Mouse (Mus musculus): ENCODE measurements around the gene Itga4.

Gene Itga4

DNA sequence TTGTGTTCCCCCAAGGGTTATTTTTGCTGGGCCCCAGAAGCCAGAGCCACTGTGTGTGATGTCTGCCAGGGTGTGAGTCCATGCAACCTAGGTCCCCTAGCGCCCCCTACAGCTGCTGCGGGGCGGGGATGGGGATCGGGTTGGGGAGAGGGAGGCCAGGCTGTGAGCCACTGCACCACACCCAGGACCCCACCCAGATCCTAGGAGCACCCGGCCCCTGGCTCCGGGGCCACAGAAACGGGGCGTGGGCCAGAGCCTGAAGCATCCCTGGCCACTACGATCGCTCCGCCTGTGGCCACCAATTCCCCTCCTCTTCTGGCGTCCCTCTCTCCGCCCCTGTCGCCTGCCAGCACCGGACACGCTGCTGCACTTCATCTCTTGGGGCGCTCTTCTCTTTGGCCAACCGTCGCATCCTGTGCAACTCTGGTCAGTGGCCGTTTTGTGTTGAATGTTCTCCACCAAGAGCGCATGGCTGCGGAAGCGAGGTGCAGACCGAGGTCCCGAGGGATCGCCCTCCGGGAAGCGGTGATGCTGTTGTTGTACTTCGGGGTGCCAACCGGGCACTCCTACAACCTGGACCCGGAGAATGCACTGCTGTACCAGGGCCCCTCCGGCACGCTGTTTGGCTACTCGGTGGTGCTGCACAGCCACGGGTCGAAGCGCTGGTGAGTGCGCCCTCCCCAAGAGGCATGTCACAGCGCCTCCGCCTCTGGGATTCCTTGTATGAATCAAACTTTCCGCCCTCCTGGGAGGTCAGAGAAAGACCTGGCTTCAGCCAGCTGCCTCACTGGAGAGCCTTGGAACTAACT lies at the start of gene Itga4:
Gene Itga4, plus strand, starts transcription at position 235 of the 809 bp plus-strand sequence.
- peak; percentile 82 for DNase-seq (ENCODE audit: extremely low spot score, low spot score)

DNA sequence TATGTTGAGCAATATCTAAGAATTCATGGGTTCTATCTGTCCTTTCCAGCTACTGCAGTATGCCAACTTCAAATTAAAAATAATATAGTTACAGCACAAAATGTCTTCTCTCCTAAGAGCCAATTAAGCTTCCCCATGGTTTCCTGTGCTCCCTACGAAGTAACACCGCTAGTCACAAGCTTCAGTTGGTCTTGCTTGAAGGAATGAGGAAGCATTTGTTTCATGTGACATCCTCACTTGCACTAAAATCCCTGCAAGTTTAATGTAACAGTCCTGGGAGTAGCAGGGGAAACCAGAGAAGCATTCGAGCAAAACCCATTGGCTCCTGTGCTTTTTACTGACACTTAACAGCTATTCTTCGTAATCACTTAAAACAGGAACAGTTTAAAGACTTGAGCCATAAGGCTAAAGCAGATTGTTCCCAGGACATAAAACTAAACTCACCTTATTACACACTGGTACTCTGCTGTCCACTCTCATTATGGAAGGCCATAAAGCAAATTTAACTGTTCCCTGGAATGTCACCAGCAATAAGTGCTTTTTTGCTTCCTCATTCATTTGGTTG lies 49.0 kb upstream of the Itga4 start:
- DNase-seq (ENCODE audit: extremely low spot score, low spot score), result no peak

DNA sequence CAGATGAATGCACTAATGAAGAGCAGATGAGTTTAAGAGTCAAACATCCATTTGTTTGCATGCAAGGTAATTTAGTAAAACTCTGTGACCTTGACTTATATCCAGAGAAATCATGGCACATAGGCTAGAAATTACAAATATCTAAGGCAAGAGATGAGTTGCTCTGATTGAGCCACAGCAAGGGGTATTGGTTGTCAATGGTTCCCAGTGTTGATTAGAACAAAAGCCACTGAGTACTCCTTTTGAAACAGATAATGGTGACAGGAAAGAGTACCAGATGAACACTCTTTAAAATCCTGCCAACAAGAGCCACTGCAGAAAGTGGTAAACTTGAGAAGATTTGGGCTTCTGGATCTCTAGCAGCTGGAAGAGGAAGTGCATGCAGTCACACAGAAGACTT lies 40.2 kb upstream of the Itga4 start:
- DNase-seq (ENCODE audit: extremely low spot score, low spot score), result no peak

DNA sequence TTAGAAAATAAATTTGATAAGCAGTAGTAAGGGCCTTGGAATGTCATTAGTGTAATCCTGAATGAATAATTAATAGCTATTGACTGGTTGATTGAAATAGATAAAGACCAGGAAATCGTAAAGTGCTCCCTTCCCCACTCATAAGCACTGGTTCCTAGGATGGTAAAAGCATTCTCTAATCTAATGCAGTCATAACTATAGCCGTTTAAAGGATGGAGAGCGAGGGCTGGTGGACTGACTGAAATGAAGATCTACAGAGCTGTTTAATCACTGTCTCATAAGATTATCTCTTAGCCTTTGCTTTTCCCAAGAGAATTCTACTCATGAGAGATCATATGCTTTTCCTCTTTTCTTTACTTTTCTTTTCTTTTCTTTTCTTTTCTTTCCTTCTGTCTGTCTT lies 39.7 kb upstream of the Itga4 start:
- DNase-seq (ENCODE audit: extremely low spot score, low spot score), result no peak

DNA sequence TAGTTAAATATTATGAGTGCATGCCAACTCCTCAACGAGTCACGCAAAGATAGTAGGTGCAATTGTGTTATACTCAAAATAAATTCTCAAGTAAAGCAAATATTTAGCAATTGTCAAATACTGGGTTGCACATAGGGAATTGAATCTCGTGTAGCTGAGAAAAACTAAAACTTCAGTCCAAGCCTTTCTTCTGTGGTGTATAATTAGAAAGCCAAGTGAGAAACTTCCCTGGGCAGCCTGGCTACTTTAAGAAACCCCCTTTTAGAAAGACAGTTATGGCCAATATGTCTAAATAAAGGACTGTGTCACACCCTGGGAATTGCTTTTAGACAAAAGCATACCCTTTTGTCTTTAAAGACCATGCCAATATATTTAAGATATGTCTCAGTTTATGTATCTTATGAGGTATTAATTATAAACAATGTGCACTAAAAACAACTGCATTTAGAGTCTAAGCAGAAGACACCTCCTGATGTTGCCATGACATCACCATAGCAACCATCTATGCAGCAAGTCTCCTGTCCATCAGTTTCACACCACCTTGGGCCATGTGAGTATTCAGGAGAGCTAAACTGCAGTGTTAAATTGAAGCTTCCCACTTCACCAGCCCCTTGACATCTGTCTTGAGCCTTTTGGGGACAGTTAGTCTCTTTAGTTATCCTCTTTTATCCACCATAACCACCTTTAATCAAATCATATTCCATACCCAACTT lies 30.4 kb upstream of the Itga4 start:
- DNase-seq (ENCODE audit: extremely low spot score, low spot score), result no peak

DNA sequence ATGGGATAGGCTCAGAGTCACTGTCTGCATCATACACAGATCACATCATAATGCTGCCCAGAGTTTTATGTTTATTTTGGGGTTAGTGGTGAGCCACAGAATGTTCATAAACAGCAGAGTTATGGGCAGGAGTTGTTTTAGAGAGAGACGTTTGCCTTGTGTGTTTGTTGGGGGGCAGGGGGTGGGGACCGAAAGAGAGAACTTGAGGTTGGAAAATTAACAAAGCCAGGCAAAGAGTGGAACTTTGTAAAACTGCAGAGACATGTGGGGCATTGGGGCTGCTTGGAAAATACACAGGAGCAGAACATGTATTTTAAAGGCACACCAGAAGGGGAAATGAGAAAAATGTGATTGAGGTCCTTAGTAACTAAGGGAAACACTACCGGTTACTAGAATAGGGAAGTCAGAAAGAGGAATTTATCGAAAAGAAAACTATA lies 27.4 kb upstream of the Itga4 start:
- no peak for DNase-seq (ENCODE audit: extremely low spot score, low spot score)

DNA sequence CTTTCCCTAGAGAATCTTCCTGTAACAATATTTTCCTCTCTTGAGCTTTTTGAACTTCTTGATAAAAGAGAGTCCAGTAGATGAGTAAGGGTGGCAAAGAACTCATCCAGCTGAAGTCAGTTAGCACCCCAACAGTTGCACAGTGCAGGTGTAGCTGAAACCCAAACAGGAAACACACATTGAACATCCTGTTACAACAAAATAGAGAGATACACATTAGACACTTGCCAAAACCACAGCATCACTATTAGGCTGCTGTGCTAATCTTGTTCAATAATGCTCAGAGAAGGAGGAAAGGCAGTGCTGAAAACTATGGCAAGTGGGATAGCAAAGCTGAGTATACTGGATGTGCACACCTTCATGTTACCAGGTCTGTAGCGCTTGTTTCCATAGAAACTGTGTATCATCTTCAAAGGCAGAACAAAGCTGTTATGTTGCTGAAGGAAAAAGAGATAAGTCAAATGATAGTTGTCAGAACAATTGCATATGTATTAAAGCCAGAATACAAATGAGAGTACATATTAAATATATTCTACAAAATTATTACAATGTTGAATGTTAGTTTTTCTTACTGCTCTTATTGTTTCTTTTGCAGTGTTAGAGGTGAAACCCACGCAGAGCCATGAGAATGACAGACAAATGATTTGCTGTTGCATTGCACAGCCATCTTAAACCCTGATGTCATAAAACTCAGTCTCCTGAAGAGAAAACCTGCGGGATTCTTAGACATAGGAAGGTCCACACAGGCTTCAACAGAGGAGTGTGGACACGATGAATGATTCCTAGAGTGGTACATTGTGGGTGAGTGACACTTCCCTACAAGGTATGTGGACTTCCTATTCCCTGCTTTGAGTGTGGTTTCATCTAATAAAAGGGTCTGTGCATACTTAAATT lies 23.9 kb upstream of the Itga4 start:
- DNase-seq (ENCODE audit: extremely low spot score, low spot score), result no peak

DNA sequence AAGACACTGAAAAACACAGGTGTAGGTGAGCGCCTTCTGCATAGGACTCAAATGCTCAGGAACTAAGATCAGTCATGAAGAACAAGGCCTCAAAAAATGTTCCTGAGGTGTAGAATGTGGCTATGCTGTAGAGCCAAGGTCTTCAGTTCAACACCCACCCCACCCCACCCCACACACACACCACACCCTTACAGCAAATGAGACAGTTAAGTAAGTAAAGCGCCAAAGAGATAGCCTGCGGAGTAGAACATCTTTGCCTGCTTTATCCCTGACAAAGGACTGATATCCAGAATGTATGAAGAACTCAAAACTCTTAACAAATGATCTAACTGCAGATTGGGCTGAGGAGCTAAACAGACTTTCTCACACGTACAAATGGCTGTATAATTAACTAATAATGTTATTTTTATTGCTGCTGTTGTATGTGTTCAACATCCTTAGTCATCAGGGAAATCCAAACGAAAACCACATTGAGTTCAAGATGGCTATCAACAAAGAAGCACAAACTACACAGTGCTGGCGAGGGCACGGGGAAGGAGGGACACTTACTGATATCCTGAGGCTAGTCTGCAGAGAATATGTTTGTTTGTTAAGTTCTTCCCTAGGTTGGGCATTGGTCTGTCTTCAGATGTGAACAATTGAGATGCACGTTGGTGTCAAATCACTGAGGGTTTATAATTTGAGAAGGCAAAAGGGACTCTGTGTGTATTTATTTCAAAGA lies 19.3 kb upstream of the Itga4 start:
- no peak for DNase-seq (ENCODE audit: extremely low spot score, low spot score)

DNA sequence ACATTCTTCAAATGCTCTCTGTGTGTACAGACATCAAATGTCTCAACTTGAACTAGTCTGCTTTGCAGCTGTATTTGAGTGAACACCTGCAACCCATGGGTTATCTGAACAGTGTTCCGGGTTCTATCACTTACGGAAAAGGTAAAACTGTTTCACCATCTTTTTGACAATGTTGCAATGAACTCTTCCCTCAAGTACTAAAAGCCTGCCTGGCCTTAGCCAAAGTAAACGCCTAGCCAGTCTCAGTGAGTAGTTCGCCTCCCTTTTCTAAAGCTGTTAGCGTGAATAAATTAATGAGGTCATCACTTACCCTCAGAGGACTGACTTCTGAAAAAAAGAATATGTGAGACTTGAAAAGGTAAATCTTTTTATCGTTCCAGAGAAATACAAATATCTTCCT lies 18.0 kb upstream of the Itga4 start:
- DNase-seq (ENCODE audit: extremely low spot score, low spot score), result no peak

DNA sequence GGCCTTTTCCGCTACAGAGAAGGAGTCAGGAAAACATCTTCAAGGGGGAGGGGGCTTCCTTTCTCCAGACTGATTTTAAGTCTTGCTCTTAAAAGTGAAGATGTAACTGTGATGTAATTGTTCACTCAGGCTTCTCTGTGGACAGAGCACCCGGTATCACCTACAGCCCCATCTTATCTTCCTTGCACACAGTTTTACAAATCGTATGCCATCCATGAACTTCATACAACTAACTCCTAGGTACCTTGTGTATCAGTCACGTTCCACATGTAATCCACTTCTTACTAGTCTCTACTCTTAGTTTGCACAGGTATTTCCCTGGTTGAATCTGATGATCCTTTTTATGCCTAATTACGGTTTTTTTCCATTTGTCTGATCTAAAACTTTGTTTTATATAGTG lies 10.9 kb upstream of the Itga4 start:
- DNase-seq (ENCODE audit: extremely low spot score, low spot score), result no peak

DNA sequence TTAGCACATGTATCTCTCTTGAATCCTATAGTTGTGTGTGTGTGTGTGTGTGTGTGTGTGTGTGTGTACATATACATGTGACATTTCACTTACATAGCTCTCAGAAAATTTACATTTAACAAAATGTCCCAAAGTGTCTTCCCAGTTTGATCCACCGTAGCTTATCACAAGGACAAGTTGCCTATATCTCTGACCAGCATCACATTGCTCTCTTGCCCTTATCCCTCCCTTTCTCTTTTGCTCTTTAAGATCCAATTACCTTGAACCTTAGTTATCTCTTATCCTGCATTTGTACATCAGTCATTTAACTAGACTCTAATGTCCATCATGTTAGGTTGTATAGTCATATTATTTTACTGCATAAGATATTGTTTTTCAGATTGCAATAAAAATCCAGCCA lies 10.5 kb upstream of the Itga4 start:
- no peak for DNase-seq (ENCODE audit: extremely low spot score, low spot score)

DNA sequence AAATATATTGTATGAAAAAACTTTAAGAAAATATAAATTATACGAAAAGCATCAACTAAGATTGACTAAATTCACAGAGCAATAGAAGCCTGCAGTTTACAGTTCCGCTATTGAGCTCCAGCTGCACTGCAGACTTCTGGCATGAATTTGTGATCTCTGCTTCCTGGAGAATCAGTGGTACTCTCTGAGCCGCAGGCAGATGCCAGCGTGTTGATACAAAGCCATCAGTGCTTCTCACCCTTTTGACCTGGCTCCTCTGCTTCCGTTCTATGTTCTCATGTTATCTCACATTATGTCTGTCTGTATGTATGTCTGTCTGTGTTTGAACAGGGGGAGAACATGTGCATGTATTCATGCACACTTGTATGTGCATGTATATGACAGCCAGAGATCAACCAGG lies 6.9 kb upstream of the Itga4 start:
- no peak for DNase-seq (ENCODE audit: extremely low spot score, low spot score)

DNA sequence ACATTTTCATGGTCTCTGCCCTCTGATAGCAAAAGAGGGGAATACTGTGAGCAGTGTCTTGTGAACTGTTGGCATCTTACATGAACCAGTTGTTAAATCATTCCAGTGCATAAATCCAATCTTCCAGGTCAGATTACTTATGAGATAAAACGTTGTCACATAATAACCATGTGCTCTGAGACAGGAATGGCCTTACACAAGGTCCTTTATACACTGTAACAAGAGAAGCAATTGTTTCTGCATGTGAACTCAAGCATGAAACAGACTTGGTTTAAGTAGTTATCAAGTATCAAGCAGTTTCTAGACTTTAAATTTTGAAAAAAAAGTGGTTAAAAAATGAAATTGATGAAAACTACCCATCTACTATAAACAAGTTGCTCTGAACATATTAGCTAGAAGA lies 4.7 kb upstream of the Itga4 start:
- DNase-seq (ENCODE audit: extremely low spot score, low spot score), result no peak

DNA sequence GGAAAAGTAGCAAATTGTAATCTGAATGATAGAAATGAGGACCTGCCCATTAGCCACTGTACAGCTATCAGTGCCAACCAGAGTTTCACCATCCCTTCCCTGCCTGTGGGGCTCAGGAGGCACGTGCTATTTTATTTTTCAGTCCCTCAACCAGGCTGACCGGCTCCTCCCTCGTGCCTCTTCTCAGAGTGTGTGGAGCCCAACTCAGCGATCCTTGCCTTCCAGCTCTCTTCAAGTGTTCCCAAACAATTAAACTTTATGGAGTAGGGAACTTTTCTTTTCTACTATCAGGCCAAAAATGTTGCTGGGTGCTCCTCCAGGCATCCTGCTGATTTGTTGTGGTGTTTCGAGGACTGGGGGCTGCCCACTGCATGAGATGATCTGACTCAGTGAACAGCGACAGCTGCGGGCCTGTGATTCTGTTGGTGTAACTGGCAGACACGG lies 1.4 kb upstream of the Itga4 start:
- DNase-seq (ENCODE audit: extremely low spot score, low spot score), result no peak

DNA sequence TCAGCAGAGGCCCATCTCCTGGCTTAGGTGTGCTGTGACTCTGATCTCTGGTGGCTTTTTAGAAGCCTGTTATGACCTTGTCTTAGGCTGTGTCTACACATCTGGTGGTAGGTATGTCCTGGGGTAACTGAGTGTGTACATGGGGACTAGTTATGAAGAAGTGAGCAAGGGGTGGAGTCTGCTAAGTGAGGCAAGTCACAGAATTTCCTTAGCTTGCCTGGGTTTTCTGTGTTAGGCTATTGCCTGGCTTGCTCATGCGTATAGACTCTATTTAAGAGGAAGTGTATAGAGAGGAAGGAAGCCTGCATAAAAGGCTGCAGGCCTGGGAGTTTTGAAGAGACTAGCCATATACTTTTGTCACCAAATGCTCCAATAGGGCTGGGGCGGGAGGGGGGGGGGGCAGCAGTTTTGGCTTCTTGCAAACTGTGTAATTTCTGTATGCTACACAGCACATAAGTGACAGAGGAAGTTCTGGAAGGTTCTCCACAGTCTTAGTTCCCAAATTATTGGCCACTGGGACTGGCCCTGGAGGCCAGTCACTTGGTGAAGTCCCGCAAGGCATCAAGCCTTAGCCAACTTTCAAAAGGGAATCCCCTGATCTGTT lies 536 bp upstream of the Itga4 start:
- DNase-seq (ENCODE audit: extremely low spot score, low spot score), result no peak

DNA sequence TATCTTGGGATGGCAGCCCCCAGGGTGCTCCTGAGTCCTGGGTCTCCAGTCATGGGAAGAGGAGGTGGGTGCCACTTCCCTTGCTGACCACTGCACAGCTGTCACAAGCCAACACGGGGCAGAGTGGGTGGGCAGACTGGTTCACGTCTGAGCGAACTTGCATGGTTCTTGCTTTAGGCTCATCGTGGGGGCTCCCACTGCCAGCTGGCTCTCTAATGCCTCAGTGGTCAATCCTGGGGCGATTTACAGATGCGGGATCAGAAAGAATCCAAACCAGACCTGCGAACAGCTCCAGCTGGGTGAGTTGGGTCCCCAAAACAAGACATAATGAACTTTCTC lies 744 bp downstream of the Itga4 start:
- DNase-seq (ENCODE audit: extremely low spot score, low spot score), result no peak

DNA sequence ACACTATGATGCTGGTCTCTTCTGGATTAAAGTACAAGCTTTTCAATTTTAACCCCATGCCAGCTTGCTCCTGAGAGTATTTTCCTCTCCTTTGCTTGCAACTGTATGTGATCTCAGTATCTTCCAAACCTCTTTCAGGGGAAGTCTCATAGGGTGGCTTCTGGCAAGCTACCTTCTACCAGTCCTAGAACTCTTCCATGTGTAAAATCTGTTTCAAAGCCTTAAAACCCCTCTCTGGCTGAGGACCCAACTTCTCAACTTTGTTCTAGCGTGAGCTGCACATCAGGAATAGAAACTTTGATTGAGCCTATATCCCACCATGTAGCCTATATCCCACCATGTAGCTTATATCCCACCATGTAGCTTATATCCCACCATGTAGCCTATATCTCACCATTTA lies 1.1 kb downstream of the Itga4 start:
- DNase-seq (ENCODE audit: extremely low spot score, low spot score), result no peak

DNA sequence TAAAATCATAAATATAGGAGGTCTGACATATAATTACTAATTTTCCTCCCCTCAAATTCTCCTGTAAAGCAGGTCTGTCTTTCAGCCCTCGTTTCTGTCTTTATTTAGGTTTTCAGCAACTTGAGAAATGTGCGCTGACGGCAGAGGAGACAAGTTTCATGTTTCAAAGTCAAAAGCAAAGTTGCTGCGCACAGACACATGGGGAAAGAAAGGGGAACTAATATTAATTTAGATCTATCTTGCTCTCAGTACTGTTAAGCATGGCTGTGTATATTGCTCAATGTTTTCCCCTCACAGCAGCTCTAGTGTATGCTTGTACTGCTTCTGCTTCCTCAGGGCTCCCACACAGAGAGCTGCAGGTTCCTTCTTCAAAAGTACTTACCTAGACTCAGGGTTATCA lies 1.7 kb downstream of the Itga4 start:
- DNase-seq (ENCODE audit: extremely low spot score, low spot score), result no peak

DNA sequence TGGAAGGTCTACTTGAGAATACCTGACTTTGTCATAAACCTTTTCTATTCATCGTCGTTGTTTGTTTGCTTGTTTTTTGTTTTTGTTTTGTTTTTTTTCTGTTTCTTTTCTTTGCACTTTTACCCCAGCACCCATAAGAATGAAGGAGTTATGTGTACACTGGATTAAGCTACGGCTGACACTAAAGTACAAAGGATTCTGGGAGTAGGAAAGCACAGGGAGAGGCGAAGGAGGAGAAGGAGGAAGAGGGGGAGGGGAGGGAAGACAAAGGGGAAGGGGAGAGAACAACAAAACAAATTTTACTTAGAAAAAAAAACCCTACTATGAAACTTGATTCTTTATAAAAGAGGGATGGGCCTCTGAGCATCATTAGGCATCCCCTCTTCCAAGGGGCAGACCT lies 2.2 kb downstream of the Itga4 start:
- no peak for DNase-seq (ENCODE audit: extremely low spot score, low spot score)

DNA sequence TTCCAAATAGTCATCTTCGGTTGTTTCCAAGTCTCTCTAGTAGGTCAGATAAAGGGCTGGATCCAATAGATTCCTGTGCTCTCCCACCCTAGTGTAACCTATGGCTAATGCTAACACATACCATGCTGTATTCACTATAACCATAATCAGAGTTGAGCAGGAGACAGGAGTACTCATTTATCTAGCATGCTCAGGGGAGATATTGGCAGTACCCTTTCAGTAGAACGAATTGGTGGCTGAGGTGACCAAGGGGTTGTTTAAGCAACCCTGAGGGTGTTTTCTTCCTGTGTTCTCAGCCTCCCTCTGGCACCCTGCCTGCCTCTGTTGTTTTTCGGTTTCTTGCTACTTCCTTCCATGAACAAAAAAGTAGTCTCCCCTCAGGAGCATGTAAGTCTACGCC lies 4.1 kb downstream of the Itga4 start:
- no peak for DNase-seq (ENCODE audit: extremely low spot score, low spot score)

DNA sequence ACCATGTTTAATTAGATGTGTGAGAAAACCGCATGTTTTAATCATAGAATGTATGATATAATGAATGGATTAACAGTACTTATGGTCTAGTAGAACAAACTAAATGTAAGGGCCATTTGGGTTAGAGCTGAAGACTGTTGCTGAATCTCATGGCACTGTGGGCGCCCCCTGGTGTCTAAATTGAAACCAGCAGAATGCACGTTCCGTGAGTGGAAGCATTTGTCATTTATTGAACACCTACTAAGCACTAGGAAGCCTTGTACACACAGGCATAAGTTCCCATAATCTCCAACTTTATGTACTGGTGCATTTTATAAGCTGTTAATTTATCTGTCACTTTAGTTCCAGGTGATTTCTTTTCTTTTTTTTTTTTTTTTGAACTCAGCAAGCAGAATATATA lies 10.4 kb downstream of the Itga4 start:
- peak; percentile 24 for DNase-seq (ENCODE audit: extremely low spot score, low spot score)
